Comparison of ENCODE assay signal across 23 mouse cellular contexts in the genomic region with DNA sequence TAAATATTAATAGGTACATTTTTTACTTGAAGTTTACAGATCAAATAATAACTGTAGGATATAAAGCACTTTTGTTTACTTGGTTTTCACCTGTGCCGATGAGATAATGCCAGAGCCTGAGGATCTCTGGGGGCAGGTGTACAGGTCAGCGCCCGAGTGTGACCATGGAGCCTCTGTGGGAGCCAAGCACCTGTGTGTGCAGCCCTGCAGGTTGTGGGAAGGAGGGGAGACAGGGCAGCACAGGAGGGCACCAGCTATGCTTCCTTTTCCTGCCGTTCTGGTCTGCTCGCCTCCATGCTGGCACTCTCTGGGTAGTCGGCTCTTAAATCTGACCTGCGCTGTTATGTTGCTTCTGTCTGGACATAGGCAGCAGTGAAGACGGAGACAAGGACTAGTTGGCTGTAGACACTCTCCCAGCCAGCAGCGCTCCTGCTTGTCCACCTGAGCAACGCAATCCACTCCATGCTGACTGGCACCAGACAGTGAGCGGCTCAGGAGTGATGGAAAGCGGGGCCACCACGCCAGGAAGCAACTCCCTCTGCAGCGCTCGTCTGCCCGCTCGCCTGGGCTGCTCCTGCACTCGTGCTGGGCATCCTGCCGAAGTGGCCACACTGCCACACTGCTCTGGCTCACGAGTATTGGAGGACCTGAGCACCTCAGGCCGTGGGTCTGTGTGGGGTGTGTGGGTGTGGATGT. TPM values are rescaled to one million over a fixed set of nuclear protein-coding genes. Genes with fewer than 3 reads are reported as not detected.
DNase-seq lines count a peak whose midpoint lies in the region; ATAC-seq and TF ChIP-seq lines count a peak whose summit lies in the region.
"Had no signal": no experiment of that assay in that cellular context is flagged by ENCODE, and none has a peak within 500 bp of the region (broad histone marks: within the 10 kb centered on the region; RNA-seq: fewer than 3 reads in every experiment).

No protein-coding gene starts in this region.

- H3K4me1 ChIP-seq in cerebellum, adult 2 months (ENCODE audit: control insufficient read depth, insufficient read depth, low read length) = peaks cover 16% of the 10 kb centered on the region
- H3K4me1 ChIP-seq in kidney, embryonic 16.5 days (ENCODE audit: insufficient read depth, low read length) = peaks cover under 1% of the 10 kb centered on the region; the same call in 1 of the 2 replicates
- H3K4me1 ChIP-seq in small intestine, adult 2 months (ENCODE audit: control insufficient read depth, insufficient read depth, insufficient read length, low read length) = peaks cover 16% of the 10 kb centered on the region
- H3K4me1 ChIP-seq in hindbrain, embryonic 16.5 days (ENCODE audit: control insufficient read depth, insufficient read depth, low read depth, low read length) = no peaks in the 10 kb centered on the region
- H3K4me1 ChIP-seq in hindbrain, embryonic 14.5 days (replicated peaks; ENCODE audit: control insufficient read depth, insufficient read depth, low read length) = no peaks in the 10 kb centered on the region
- H3K4me1 ChIP-seq: forebrain, embryonic 15.5 days; neural tube, embryonic 15.5 days had no signal

- ATAC-seq in cerebellum, adult (ENCODE audit: insufficient number of reproducible peaks, low FRiP score, low TSS enrichment) = no peak; the same call in 1 of the 2 replicates
- ATAC-seq in kidney, embryonic 16.5 days (ENCODE audit: low FRiP score, low TSS enrichment) = peak; percentile 52; the same call in 1 of the 2 replicates
- ATAC-seq in hindbrain, embryonic 16.5 days = no peak; the same call in 1 of the 2 replicates
- ATAC-seq in hindbrain, embryonic 14.5 days (ENCODE audit: low FRiP score) = no peak
- ATAC-seq: forebrain, embryonic 15.5 days had no signal

- peak; percentile 51 to 57 for DNase-seq in cerebellum, adult 2 months
- no peak for DNase-seq in kidney, adult 18-20 months
- peak; percentile 32 to 35 for DNase-seq in B cell, adult 2 months
- DNase-seq in hindbrain, embryonic 14.5 days (ENCODE audit: low spot score) = no peak
- DNase-seq: adrenal gland, postnatal 10 days; cerebellum, postnatal 14 days; heart, postnatal 36 days; kidney, postnatal 10 days; layer of hippocampus, adult 9-11 months; retina, postnatal 1 day; right cerebral cortex, postnatal 4 days; thymus, postnatal 36 days had no signal

- H3K9ac ChIP-seq in kidney, embryonic 16.5 days (replicated peaks; ENCODE audit: low read length) = no peak overlapping the region
- no peak overlapping the region for H3K9ac ChIP-seq in hindbrain, embryonic 16.5 days (ENCODE audit: low read depth, low read length)
- H3K9ac ChIP-seq in hindbrain, embryonic 14.5 days = no peak overlapping the region
- H3K9ac ChIP-seq: forebrain, embryonic 15.5 days; heart, embryonic 13.5 days; limb, embryonic 13.5 days; liver, embryonic 14.5 days; neural tube, embryonic 15.5 days had no signal

- no peak overlapping the region for H3K27ac ChIP-seq in cerebellum, adult 2 months (ENCODE audit: insufficient read depth, low read length)
- H3K27ac ChIP-seq in kidney, embryonic 16.5 days (ENCODE audit: low read length) = no peak overlapping the region
- peak overlapping the region; percentile 1; the same call in 1 of the 2 replicates for H3K27ac ChIP-seq in small intestine, adult 2 months (ENCODE audit: insufficient read depth, low read depth, low read length)
- H3K27ac ChIP-seq in hindbrain, embryonic 16.5 days (ENCODE audit: low read depth, low read length) = no peak overlapping the region
- H3K27ac ChIP-seq in hindbrain, embryonic 14.5 days = no peak overlapping the region
- H3K27ac ChIP-seq: forebrain, embryonic 15.5 days; heart, embryonic 13.5 days; limb, embryonic 13.5 days; liver, embryonic 14.5 days; neural tube, embryonic 15.5 days had no signal

- no peak overlapping the region for H3K4me3 ChIP-seq in cerebellum, adult 2 months (replicated peaks; ENCODE audit: insufficient read depth, low read depth, low read length)
- H3K4me3 ChIP-seq in kidney, embryonic 16.5 days (ENCODE audit: low read length) = no peak overlapping the region
- H3K4me3 ChIP-seq in small intestine, adult 2 months (ENCODE audit: low read depth, low read length) = peak overlapping the region; percentile 35
- no peak overlapping the region for H3K4me3 ChIP-seq in hindbrain, embryonic 16.5 days (ENCODE audit: low read length)
- H3K4me3 ChIP-seq in hindbrain, embryonic 14.5 days (replicated peaks; ENCODE audit: low read length) = no peak overlapping the region
- H3K4me3 ChIP-seq: forebrain, embryonic 15.5 days; heart, embryonic 13.5 days; limb, embryonic 13.5 days; neural tube, embryonic 15.5 days had no signal

- TF ChIP-seq CTCF in cerebellum, adult 2 months (IDR thresholded peaks at IDR 0.05; ENCODE audit: borderline replicate concordance, insufficient read depth, low read depth, low read length) = no peak
- TF ChIP-seq CTCF in small intestine, adult 2 months (IDR thresholded peaks at IDR 0.05; ENCODE audit: extremely low read depth, insufficient read length, insufficient replicate concordance, low read depth, low read length) = no peak

- H3K4me2 ChIP-seq in kidney, embryonic 16.5 days (replicated peaks; ENCODE audit: low read depth, low read length) = no peak overlapping the region
- no peak overlapping the region for H3K4me2 ChIP-seq in hindbrain, embryonic 16.5 days (ENCODE audit: low read length)
- H3K4me2 ChIP-seq in hindbrain, embryonic 14.5 days (replicated peaks) = no peak overlapping the region
- H3K4me2 ChIP-seq: forebrain, embryonic 15.5 days; heart, embryonic 13.5 days; limb, embryonic 13.5 days; midbrain, embryonic 11.5 days; neural tube, embryonic 15.5 days had no signal

- H3K27me3 ChIP-seq in cerebellum, adult 2 months (ENCODE audit: control insufficient read depth, insufficient read depth, low read length) = no peaks in the 10 kb centered on the region
- H3K27me3 ChIP-seq in kidney, embryonic 16.5 days (ENCODE audit: insufficient read depth, low read length) = no peaks in the 10 kb centered on the region
- no peaks in the 10 kb centered on the region for H3K27me3 ChIP-seq in small intestine, adult 2 months (ENCODE audit: control insufficient read depth, insufficient read depth, low read length)
- no peaks in the 10 kb centered on the region for H3K27me3 ChIP-seq in hindbrain, embryonic 16.5 days (replicated peaks; ENCODE audit: control insufficient read depth, insufficient read depth, low read length)
- no peaks in the 10 kb centered on the region for H3K27me3 ChIP-seq in hindbrain, embryonic 14.5 days (ENCODE audit: control insufficient read depth, insufficient read depth, low read length)
- H3K27me3 ChIP-seq: CH12.LX; forebrain, embryonic 15.5 days; heart, embryonic 13.5 days; limb, embryonic 13.5 days; neural tube, embryonic 15.5 days had no signal

- peaks cover 2% of the 10 kb centered on the region; the same call in 1 of the 2 replicates for H3K36me3 ChIP-seq in kidney, embryonic 16.5 days (ENCODE audit: insufficient read depth, low read length)
- H3K36me3 ChIP-seq in small intestine, adult 2 months (ENCODE audit: control insufficient read depth, insufficient read depth, low read length) = peaks cover 34% of the 10 kb centered on the region
- peaks cover 4% of the 10 kb centered on the region for H3K36me3 ChIP-seq in hindbrain, embryonic 16.5 days (ENCODE audit: control insufficient read depth, insufficient read depth, low read length)
- peaks cover 41% of the 10 kb centered on the region for H3K36me3 ChIP-seq in hindbrain, embryonic 14.5 days (replicated peaks; ENCODE audit: control insufficient read depth, insufficient read depth)

- no peaks in the 10 kb centered on the region for H3K9me3 ChIP-seq in kidney, embryonic 16.5 days (ENCODE audit: low read length)
- no peaks in the 10 kb centered on the region for H3K9me3 ChIP-seq in hindbrain, embryonic 16.5 days (ENCODE audit: control insufficient read depth, low read length)
- H3K9me3 ChIP-seq in hindbrain, embryonic 14.5 days (ENCODE audit: control insufficient read depth, low read length) = no peaks in the 10 kb centered on the region
- H3K9me3 ChIP-seq: forebrain, embryonic 15.5 days; heart, embryonic 13.5 days; limb, embryonic 13.5 days; neural tube, embryonic 15.5 days had no signal

- no peak for TF ChIP-seq POLR2A in cerebellum, adult 2 months (IDR thresholded peaks at IDR 0.05; ENCODE audit: borderline replicate concordance, insufficient read depth, low read length)
- TF ChIP-seq POLR2A in small intestine, adult 2 months (IDR thresholded peaks at IDR 0.05; ENCODE audit: low read depth, low read length) = no peak

- 22% methylated on average over 21 of the region's 21 CpGs for WGBS in cerebellum, adult 2 months
- WGBS in kidney, embryonic 16.5 days = 76% methylated on average over 21 of the region's 21 CpGs
- 73% methylated on average over 21 of the region's 21 CpGs for WGBS in small intestine, adult 2 months
- WGBS in hindbrain, embryonic 16.5 days = 88% methylated on average over 21 of the region's 21 CpGs
- 93% methylated on average over 21 of the region's 21 CpGs for WGBS in hindbrain, embryonic 14.5 days

RNA-seq across cellular contexts. Expression of gene Bhlha15, which starts 5.6 kb away (rescaled TPM):
- 0.14 and 0.15 TPM in 2 replicates for polyA plus RNA-seq in cerebellum, adult 2 months (2012; rRNA removed)
- 0.55 and 0.74 TPM in 2 replicates for polyA plus RNA-seq in kidney, embryonic 16.5 days (2015; fragmentation: Nextera tagmentation; extraction: Ambion mirVana)
- polyA plus RNA-seq in small intestine, adult 2 months (2012; rRNA removed) = 10.9 and 21.3 TPM in 2 replicates
- 0.07 and 0.09 TPM in 2 replicates for polyA plus RNA-seq in hindbrain, embryonic 16.5 days (2015; fragmentation: Nextera tagmentation; extraction: Ambion mirVana)
- polyA plus RNA-seq in hindbrain, embryonic 14.5 days (2014; fragmentation: Nextera tagmentation; extraction: Ambion mirVana) = 0.11 and 0.12 TPM in 2 replicates
- polyA plus RNA-seq: midbrain, embryonic 11.5 days had no signal

RNA-seq across cellular contexts. Expression of gene Tecpr1, which starts 38.9 kb away (rescaled TPM):
- 164 and 182 TPM in 2 replicates for polyA plus RNA-seq in cerebellum, adult 2 months (2012; rRNA removed)
- polyA plus RNA-seq in kidney, embryonic 16.5 days (2015; fragmentation: Nextera tagmentation; extraction: Ambion mirVana) = 24.3 and 26.0 TPM in 2 replicates
- polyA plus RNA-seq in small intestine, adult 2 months (2012; rRNA removed) = 16.0 and 29.7 TPM in 2 replicates
- polyA plus RNA-seq in hindbrain, embryonic 16.5 days (2015; fragmentation: Nextera tagmentation; extraction: Ambion mirVana) = 41.8 and 45.8 TPM in 2 replicates
- polyA plus RNA-seq in hindbrain, embryonic 14.5 days (2014; fragmentation: Nextera tagmentation; extraction: Ambion mirVana) = 32.3 and 34.7 TPM in 2 replicates

RNA-seq across cellular contexts. Expression of gene Bri3, which starts 59.7 kb away (rescaled TPM):
- 70.5 and 72.5 TPM in 2 replicates for polyA plus RNA-seq in cerebellum, adult 2 months (2012; rRNA removed)
- 112 and 118 TPM in 2 replicates for polyA plus RNA-seq in kidney, embryonic 16.5 days (2015; fragmentation: Nextera tagmentation; extraction: Ambion mirVana)
- polyA plus RNA-seq in small intestine, adult 2 months (2012; rRNA removed) = 60.1 and 154 TPM in 2 replicates
- polyA plus RNA-seq in hindbrain, embryonic 16.5 days (2015; fragmentation: Nextera tagmentation; extraction: Ambion mirVana) = 80.7 and 90.7 TPM in 2 replicates
- 103 and 123 TPM in 2 replicates for polyA plus RNA-seq in hindbrain, embryonic 14.5 days (2014; fragmentation: Nextera tagmentation; extraction: Ambion mirVana)

Comparison
In these comparisons a context has a peak if more than half of its experiments do, and no peak if none do; other contexts are left out.
1. DNase-seq: peak in cerebellum, adult 2 months (2 of 2) and B cell, adult 2 months (2 of 2); none in kidney, adult 18-20 months (single experiment) and hindbrain, embryonic 14.5 days (single experiment).